Mouse (Mus musculus) retina, postnatal 7 days (tissue): ENCODE measurements around the gene 1700001C19Rik.
"Not testable (repeated sequence)": the region's sequence is repeated elsewhere in the genome, so short reads cannot be mapped to it uniquely, and the experiment has no call there.

ENCODE experiments used
- DNase-seq: peaks from one replicate; pipeline ENCODE4 v3.0.0-alpha.2; 2012; ENCODE audit warnings: low read depth, low spot score

1700001C19Rik gene

DNA sequence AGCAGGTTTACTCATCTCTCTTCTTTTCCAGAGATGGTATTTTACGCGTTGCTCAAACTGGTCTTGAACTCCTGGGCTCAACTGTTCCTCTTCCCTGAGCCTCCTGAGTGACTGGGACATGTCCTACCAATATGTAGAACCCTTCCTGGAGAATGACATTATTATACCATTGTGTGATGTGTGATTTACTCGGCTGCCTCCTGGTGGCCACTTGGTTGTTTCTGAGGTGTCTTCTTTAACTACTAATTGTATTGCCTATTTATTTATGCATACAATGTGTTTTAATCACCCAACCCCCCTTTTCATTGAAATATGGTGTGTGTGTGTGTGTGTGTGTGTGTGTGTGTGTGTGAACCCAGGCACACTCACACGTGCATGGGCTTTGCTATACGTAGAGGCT, 6.4 kb downstream of the 1700001C19Rik start:
- no peak for DNase-seq

DNA sequence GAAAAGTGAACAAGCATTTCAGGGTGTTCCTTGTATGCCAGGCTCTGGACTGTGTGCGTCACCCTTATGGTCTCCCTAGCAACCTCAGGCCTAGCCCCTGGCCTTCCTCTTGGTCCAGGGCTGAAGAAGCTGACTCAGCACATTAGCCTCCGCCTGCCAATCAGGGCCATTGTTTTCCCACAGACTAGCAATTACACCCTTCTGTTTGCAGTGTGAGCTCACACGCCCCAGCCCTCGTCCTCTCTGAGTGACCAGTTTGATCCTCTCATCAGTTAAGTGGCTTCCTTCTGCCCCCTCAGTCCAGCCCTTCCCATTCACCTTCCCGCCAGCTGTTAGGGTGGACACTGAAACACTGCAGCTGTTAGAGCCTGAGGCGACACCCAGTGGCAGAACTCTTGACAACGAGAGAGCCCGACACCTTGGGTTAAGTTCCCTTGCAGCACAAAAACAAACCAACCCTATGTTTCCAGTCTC, 8.3 kb downstream of the 1700001C19Rik start:
- peak; percentile 43 for DNase-seq

- no peak for DNase-seq
Measured at GRCm38 (mm10) chr17:47427316-47427715, 9.9 kb downstream of the 1700001C19Rik start.

DNA sequence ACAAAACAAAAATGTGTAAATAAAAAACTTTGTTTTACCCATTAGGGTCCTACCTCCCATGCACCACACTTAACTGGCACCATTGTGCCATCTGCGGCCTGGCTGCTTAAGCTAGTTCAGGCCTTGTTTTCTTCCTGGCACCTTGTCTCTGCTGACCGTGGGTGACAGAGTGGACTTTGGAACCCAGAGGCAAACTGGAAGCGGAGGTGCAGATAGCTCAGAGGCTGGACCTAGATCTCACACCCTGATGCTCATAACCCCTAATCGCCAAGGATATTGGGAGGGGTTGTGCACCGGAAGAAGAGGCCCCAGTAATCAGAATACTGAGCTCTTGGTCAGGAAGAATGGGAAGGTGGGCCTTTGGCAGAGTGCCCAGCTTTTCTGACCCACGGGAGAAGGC, 13.0 kb downstream of the 1700001C19Rik start:
- DNase-seq, result no peak

- DNase-seq, result not testable (repeated sequence)
Measured at GRCm38 (mm10) chr17:47422616-47423015, 14.6 kb downstream of the 1700001C19Rik start.

DNA sequence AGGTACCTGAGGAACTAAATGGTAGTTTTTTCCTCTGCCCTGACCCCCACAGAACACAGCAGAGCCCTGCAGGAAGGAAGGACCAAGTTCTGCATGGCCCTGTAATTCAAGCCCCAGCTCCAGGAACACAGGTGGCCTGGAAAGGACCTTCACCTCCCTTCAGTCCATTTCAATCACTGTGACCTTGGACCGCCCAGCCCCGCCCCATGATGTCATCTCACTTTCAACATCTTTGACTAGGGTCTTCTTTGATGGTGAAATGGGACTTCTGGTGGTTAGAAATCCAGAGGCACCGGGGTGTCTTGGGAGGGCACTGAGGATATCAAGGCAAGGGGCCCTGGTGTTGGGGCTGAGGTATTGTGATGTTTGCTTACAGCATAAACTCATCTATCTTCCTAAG, 15.6 kb downstream of the 1700001C19Rik start:
- no peak for DNase-seq

DNA sequence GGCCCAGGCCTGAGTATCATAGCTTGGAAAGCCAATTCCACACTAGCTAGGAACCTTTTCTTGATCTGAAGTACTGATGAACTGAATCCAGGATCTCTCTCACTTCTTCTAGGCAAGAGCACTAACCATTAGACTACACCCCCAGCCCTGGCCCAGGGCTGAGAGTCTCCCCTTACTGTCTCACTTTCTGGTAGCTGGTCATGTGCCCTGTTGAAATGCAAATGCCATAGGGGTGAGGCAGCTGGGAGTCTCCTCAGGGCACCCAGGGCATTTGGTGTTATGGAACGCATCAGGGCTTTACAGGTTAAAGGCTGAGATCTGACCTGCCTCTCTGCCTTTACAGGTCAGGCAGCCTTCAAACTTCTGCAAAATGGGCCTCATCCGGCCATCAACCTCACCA, 17.0 kb downstream of the 1700001C19Rik start:
- no peak for DNase-seq

GRCm38 (mm10) chr17:47409897-47410861, 27.0 kb downstream of the 1700001C19Rik start:
- not testable (repeated sequence) for DNase-seq

DNA sequence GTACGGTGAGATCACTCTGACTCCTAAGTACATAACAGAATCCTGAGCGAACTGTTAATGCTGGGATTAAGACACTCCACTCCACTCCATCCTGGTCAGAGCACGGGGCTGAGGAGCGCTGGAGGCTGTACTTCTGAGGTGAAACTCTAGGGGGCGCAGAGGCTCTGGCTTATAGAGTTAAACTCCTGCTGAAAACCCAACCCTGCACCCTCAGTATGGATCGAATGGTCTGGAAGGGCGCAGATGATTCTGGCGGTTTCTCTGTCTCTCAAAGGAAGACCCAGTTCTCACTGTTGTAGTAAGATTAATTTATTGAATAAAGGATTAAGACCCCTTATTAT, 28.6 kb downstream of the 1700001C19Rik start:
- DNase-seq, result no peak

GRCm38 (mm10) chr17:47407717-47408557, 29.2 kb downstream of the 1700001C19Rik start:
- DNase-seq, result no peak

DNA sequence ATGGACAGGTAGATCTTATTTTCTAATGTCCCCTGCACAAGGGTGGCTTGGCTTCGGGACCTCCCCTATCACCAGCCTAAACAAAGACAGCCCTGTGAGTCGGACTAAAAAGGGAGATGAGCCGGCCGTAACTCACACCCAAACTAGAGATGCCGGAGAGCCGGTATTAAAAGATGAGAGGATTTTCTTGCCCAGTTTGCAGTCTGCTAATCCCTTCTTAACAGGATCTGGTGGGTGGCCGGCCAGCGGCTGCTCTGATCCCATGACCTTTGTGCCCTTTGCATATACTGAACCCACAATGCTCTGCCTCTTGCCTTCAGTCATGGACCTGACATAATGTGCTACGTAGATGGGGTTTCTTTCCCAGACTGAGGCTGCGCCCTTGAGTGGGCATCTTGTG, 36.7 kb downstream of the 1700001C19Rik start, which contains the start of gene Guca1a:
Gene Guca1a (minus strand): TSS at position 134 of the 400 bp plus-strand sequence.
- DNase-seq, result peak; percentile 61

GRCm38 (mm10) chr17:47399091-47399490, 38.1 kb downstream of the 1700001C19Rik start:
- no peak for DNase-seq

GRCm38 (mm10) chr17:47395376-47395913, 41.7 kb downstream of the 1700001C19Rik start:
- no peak for DNase-seq

DNA sequence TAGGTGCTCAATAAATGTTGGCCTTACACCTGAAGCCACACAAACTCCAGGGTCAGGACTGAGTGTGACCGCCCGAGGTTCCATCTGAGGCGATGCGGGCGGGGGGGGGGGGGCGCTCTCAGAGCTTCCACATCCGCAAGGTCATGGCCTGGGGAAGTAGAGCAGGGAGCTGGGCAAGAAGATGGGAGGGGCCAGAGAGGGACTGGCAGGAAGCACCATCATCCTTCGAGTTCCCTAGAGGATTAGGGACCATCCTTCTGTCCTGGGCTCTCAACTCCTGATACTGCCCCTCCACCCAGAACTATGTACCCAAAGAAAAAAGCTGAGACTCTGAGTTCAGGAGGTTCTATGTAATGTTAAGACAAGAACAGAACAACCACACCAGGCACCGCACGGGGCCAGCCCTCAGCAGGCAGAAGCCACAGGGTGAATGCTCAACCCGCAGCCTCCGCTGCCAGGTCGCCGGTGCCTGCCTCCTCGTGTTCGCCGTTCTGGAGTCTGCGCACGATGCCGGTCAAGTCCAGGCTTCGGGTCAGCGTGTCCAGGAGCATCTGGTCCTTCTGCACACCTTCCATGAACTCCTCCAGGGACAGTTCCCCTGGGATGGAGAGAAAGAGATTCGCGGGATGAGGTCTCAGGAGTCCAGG, 42.8 kb downstream of the 1700001C19Rik start:
- DNase-seq, result no peak

DNA sequence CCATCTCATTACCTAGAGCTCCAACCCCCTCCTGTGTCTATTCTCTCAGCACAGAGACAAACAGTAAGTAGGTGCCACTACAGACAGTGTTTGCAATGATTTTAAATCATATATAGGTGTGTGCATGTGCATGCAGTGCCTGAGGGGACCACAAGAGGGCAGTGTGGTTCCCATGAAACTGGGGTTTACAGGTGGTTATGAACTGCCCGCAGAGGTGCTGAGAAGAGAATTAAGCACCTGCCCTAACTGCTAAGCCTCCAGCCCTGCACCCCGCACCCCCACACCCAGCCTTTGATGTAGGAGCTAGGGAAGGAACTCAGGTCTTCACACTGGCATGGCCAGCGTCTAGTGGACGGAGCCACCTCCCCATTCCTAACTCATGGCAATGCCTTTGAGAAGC, 50.5 kb downstream of the 1700001C19Rik start:
- DNase-seq, result no peak

- peak; percentile 24 for DNase-seq
Measured at GRCm38 (mm10) chr17:47385145-47385544, 52.0 kb downstream of the 1700001C19Rik start, which contains the start of gene Guca1b. TSS of gene Guca1b (plus strand) at chr17:47385393.

- DNase-seq, result no peak
Measured at GRCm38 (mm10) chr17:47384064-47384463, 53.1 kb downstream of the 1700001C19Rik start.

- DNase-seq, result no peak
Measured at GRCm38 (mm10) chr17:47383266-47383665, 53.9 kb downstream of the 1700001C19Rik start.

- no peak for DNase-seq
Measured at GRCm38 (mm10) chr17:47381917-47382316, 55.3 kb downstream of the 1700001C19Rik start.

DNA sequence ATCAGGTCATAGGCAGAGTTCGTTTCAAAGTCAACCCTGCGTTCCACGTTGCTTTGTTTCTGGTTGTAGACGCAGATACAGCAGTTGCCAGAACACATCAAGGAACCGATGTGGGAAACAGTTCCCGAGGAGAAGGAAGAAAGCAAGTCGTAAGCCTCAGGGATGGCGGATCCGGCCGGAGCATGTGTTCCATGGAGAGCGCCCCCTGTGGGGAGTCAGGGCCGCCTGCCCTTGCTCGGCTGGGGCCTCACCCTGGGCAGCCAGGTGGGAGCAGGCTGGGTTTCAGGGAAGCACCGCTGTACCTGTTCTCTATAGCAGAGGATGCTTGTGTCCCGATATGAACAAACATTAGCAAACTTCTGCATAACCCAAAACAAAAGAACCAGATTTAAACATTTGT, 59.0 kb downstream of the 1700001C19Rik start:
- DNase-seq, result no peak

DNA sequence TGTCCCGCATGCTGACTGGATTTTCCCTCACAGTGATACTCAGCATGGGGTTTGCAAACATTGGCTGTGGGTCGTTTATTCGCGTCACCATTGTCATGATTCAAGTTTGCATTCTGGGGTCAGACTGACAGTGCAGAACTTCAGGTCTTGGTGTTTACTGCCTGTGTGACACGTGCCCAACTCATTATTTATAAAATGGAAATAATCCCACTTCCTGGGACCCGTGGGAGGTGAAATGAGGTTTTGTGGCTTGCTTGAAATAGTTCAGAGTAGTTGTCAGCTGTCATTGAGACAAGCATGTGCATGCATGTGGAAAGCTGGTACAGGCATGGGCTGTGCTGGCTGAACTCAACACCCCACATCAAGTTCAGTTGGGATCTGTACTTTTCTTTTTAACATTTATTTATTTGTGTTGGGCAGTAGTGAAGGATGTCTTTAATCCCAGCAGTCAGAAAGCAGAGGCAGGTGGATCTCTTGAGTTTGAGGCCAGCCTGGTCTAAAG, 60.3 kb downstream of the 1700001C19Rik start:
- DNase-seq, result no peak
